Mouse (Mus musculus): ENCODE results near the gene Rlim. TPM values are rescaled to one million over a fixed set of nuclear protein-coding genes. Genes with fewer than 3 reads are reported as not detected.
A peak's percentile ranks its signal among the peaks of the same experiment; 100 is the strongest.

The Rlim gene
- polyA plus RNA-seq, 1 experiment from 2014 or later = 32.5 TPM

DNA sequence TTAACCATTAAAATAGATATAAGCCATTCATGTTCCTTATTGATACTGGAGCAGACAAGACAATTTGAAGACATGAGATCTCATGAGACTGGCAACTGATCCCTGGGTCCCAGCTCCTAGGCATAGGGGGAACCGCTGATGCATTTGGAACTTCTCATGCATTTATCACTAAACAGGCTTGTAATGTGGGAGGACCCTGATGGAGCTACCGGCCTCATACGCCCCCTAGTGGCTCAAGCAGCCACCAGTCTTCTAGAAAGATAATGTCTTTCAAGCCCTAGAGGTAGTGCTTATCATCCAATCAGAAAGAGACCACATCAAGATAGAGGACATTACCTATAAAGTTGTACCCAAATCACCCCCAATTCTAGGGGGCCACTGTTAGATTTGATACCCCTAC lies 66.3 kb downstream of the Rlim start:
- Histone ChIP-seq H3K9ac (replicated peaks; ENCODE audit: low read depth, low read length) (no peak overlapping the region), H3K27ac (ENCODE audit: low read depth, low read length) (no peak overlapping the region), H3K4me1 (ENCODE audit: control insufficient read depth, insufficient read depth, low read length) (no peaks in the 10 kb centered on the region), H3K36me3 (ENCODE audit: control insufficient read depth, insufficient read depth, low read length) (no peaks in the 10 kb centered on the region), H3K4me2 (ENCODE audit: low read depth, low read length) (no peak overlapping the region), H3K27me3 (ENCODE audit: control insufficient read depth, insufficient read depth, low read length) (no peaks in the 10 kb centered on the region), H3K9me3 (ENCODE audit: control insufficient read depth, low read length) (no peaks in the 10 kb centered on the region), H3K4me3 (ENCODE audit: low read depth, low read length) (no peak overlapping the region)
- 0 out of 2 replicates have a peak, but pooled peaks have one; percentile 31 for ATAC-seq (ENCODE audit: low read depth)
- 15% methylated on average over 3 of the region's 3 CpGs for WGBS

Other genes with a start within 250 kb of the Rlim start
- 25.2 and 30.3 TPM in 2 replicates for gene Slc16a2, start 159.3 kb downstream of the Rlim start, polyA plus RNA-seq (2014; fragmentation: Nextera tagmentation; extraction: Ambion mirVana)
- gene Nexmif, start 219.9 kb upstream of the Rlim start, polyA plus RNA-seq (2014; fragmentation: Nextera tagmentation; extraction: Ambion mirVana) = 16.3 and 19.4 TPM in 2 replicates

Data from neural tube, embryonic 14.5 days (tissue).